Mouse (Mus musculus) right cerebral cortex, postnatal 36 days (tissue): Measurements from ENCODE around the gene Nup214.
A peak's percentile ranks its signal among the peaks of the same experiment; 100 is the strongest.

Source experiments
- DNase-seq, 2 experiments: peaks; one replicate each; pipeline ENCODE4 v3.0.0; 2022; ENCODE audit warnings: low spot score in 2 of 2, mixed read lengths in 1 of 2

The Nup214 gene

GRCm38 (mm10) chr2:32095351-32096121 lies 121.3 kb downstream of the Nup214 start, which contains the start of gene Plpp7:
Plpp7 (plus strand) TSS chr2:32095528.
- peak; percentile 86 for DNase-seq

GRCm38 (mm10) chr2:32096122-32096420 lies 121.8 kb downstream of the Nup214 start:
- no peak for DNase-seq

GRCm38 (mm10) chr2:32102944-32103343 lies 128.7 kb downstream of the Nup214 start:
- DNase-seq = no peak

- peak in 1 of 2 experiments; percentile 46 for DNase-seq
These were observed 129.3 kb downstream of the Nup214 start for GRCm38 (mm10) chr2:32103557-32103956.
